Mouse (Mus musculus) cerebellum, adult 11 months (tissue): ENCODE measurements around the gene Sfta2.
A peak's percentile ranks its signal among the peaks of the same experiment; 100 is the strongest.

Source experiments
- DNase-seq: peaks from one replicate; pipeline ENCODE4 v3.0.0; 2022

Sfta2 gene

GRCm38 (mm10) chr17:35601249-35601648 is at the start of gene Sfta2:
Gene Sfta2, plus strand, starts transcription at chr17:35601549.
- no peak for DNase-seq

GRCm38 (mm10) chr17:35551881-35552414 is 49.4 kb upstream of the Sfta2 start, which contains the start of gene Cdsn:
Gene Cdsn, plus strand, starts transcription at chr17:35552128.
- DNase-seq, result no peak

- no peak for DNase-seq
Observed at GRCm38 (mm10) chr17:35554321-35554720, 47.0 kb upstream of the Sfta2 start.

- no peak for DNase-seq
Observed at GRCm38 (mm10) chr17:35554761-35555397, 46.5 kb upstream of the Sfta2 start.

- no peak for DNase-seq
Observed at GRCm38 (mm10) chr17:35556186-35556765, 45.1 kb upstream of the Sfta2 start.

GRCm38 (mm10) chr17:35556812-35557211 is 44.5 kb upstream of the Sfta2 start:
- no peak for DNase-seq

- no peak for DNase-seq
Observed at GRCm38 (mm10) chr17:35557351-35557750, 44.0 kb upstream of the Sfta2 start.

- DNase-seq, result no peak
Observed at GRCm38 (mm10) chr17:35558216-35558615, 43.1 kb upstream of the Sfta2 start.

- no peak for DNase-seq
Observed at GRCm38 (mm10) chr17:35567150-35567549, 34.2 kb upstream of the Sfta2 start, which contains the start of gene 2300002M23Rik. Gene 2300002M23Rik, plus strand, starts transcription at chr17:35567450.

- DNase-seq, result no peak
Observed at GRCm38 (mm10) chr17:35567767-35568166, 33.6 kb upstream of the Sfta2 start.

- no peak for DNase-seq
Observed at GRCm38 (mm10) chr17:35569091-35569944, 32.0 kb upstream of the Sfta2 start.

- DNase-seq, result no peak
Observed at GRCm38 (mm10) chr17:35570836-35571235, 30.5 kb upstream of the Sfta2 start.

GRCm38 (mm10) chr17:35571477-35571876 is 29.9 kb upstream of the Sfta2 start:
- DNase-seq, result no peak

- peak; percentile 52 for DNase-seq
Observed at GRCm38 (mm10) chr17:35578211-35578610, 23.1 kb upstream of the Sfta2 start.

GRCm38 (mm10) chr17:35582900-35583299 is 18.4 kb upstream of the Sfta2 start:
- DNase-seq, result no peak

- DNase-seq, result peak; percentile 59
Observed at GRCm38 (mm10) chr17:35584330-35584937, 16.9 kb upstream of the Sfta2 start.

GRCm38 (mm10) chr17:35587291-35587690 is 14.1 kb upstream of the Sfta2 start:
- DNase-seq, result no peak

GRCm38 (mm10) chr17:35588387-35588786 is 13.0 kb upstream of the Sfta2 start:
- DNase-seq, result no peak

GRCm38 (mm10) chr17:35590410-35591218 is 10.7 kb upstream of the Sfta2 start:
- peak; percentile 50 for DNase-seq

GRCm38 (mm10) chr17:35591219-35591578 is 10.2 kb upstream of the Sfta2 start:
- no peak for DNase-seq

- DNase-seq, result no peak
Observed at GRCm38 (mm10) chr17:35591731-35592130, 9.6 kb upstream of the Sfta2 start.

- DNase-seq, result no peak
Observed at GRCm38 (mm10) chr17:35592131-35592530, 9.2 kb upstream of the Sfta2 start.
